9 mouse cellular contexts compared by ENCODE assay signal in genomic region chr3:60516054-60516674, GRCm38 (mm10). TPM values are rescaled to one million over a fixed set of nuclear protein-coding genes. Genes with fewer than 3 reads are reported as not detected.
A peak's percentile ranks its signal among the peaks of the same experiment; 100 is the strongest.
DNase-seq lines count a peak whose midpoint lies in the region; ATAC-seq lines count a peak whose summit lies in the region.
"Had no signal": no experiment of that assay in that cellular context is flagged by ENCODE, and none has a peak within 500 bp of the region (broad histone marks: within the 10 kb centered on the region; RNA-seq: fewer than 3 reads in every experiment).

No protein-coding gene starts in this region.

- H3K36me3 ChIP-seq in heart, embryonic 11.5 days (ENCODE audit: control insufficient read depth, insufficient read depth, low read length), result no peaks in the 10 kb centered on the region
- H3K36me3 ChIP-seq: limb, embryonic 15.5 days had no signal

- H3K27ac ChIP-seq in heart, embryonic 11.5 days (ENCODE audit: low read depth, low read length), result peak overlapping the region; percentile 59
- H3K27ac ChIP-seq: limb, embryonic 15.5 days had no signal

- 40% methylated on average over 12 of the region's 12 CpGs for WGBS in heart, embryonic 11.5 days (ENCODE audit: insufficient replicate concordance)

- H3K4me2 ChIP-seq in heart, embryonic 11.5 days, result peak overlapping the region; percentile 19
- H3K4me2 ChIP-seq: limb, embryonic 15.5 days had no signal

- peak; percentile 70 for DNase-seq in gastrocnemius, adult 18-20 months (ENCODE audit: low spot score)
- no peak for DNase-seq in gastrocnemius, postnatal 4 days (ENCODE audit: low spot score in 2 of 2)
- peak; percentile 83 to 87 for DNase-seq in CD8-positive naive resting alpha-beta T cell, adult 2 months (ENCODE audit: low read depth in 2 of 2, low spot score in 2 of 2)
- peak; percentile 54 to 70 for DNase-seq in cerebellum, postnatal 25 days
- DNase-seq in kidney, postnatal 25 days, result peak; percentile 77 to 83
- DNase-seq in thymus, adult 18-20 months, result peak; percentile 78 to 87

- ATAC-seq in heart, embryonic 11.5 days (replicated peaks; ENCODE audit: insufficient number of reproducible peaks, low FRiP score, low TSS enrichment), result 0 out of 2 replicates have a peak, but pooled peaks have one; percentile 22
- peak; percentile 83 for ATAC-seq in megakaryocyte progenitor cell, adult 5-6 weeks (replicated peaks; ENCODE audit: poor library complexity)

- peaks cover 22% of the 10 kb centered on the region for H3K4me1 ChIP-seq in heart, embryonic 11.5 days (ENCODE audit: control insufficient read depth, insufficient read depth, low read length)

- no peaks in the 10 kb centered on the region for H3K27me3 ChIP-seq in heart, embryonic 11.5 days (ENCODE audit: control insufficient read depth, insufficient read depth, low read length)
- H3K27me3 ChIP-seq: limb, embryonic 15.5 days had no signal

- no peak overlapping the region for H3K4me3 ChIP-seq in heart, embryonic 11.5 days (ENCODE audit: low read depth, low read length)
- H3K4me3 ChIP-seq: limb, embryonic 15.5 days had no signal

- H3K9ac ChIP-seq in heart, embryonic 11.5 days (ENCODE audit: low read depth, low read length), result 0 out of 2 replicates have a peak overlapping the region, but pooled peaks have one; percentile 39
- H3K9ac ChIP-seq: limb, embryonic 15.5 days had no signal

- H3K9me3 ChIP-seq in heart, embryonic 11.5 days (replicated peaks; ENCODE audit: control insufficient read depth, low read length), result no peaks in the 10 kb centered on the region
- H3K9me3 ChIP-seq: limb, embryonic 15.5 days had no signal

RNA-seq across cellular contexts. Expression of gene Mbnl1, which starts 43.5 kb away (rescaled TPM):
- 100 to 1,000 TPM; 501 to 534 TPM for total RNA-seq in gastrocnemius, adult 18-20 months (2021)
- 100 to 1,000 TPM; 185 to 190 TPM for total RNA-seq in gastrocnemius, postnatal 4 days (2021)
- 76.6 and 101 TPM in 2 replicates for polyA plus RNA-seq in heart, embryonic 11.5 days (2014; fragmentation: Nextera tagmentation; extraction: Ambion mirVana)
- 542 and 611 TPM in 2 replicates for total RNA-seq in megakaryocyte progenitor cell, adult 5-6 weeks (2015)
- 545 and 581 TPM in 2 replicates for total RNA-seq in megakaryocyte progenitor cell, adult 5-6 weeks (2017)

Comparison
In these comparisons a context has a peak if more than half of its experiments do, and no peak if none do; other contexts are left out.
1. DNase-seq: peak in gastrocnemius, adult 18-20 months (single experiment), CD8-positive naive resting alpha-beta T cell, adult 2 months (2 of 2), cerebellum, postnatal 25 days (2 of 2), kidney, postnatal 25 days (2 of 2) and thymus, adult 18-20 months (2 of 2); none in gastrocnemius, postnatal 4 days (0 of 2).